Mouse (Mus musculus): Measurements from ENCODE around the gene Mrps34.
A peak's percentile ranks its signal among the peaks of the same experiment; 100 is the strongest.

Gene Mrps34

DNA sequence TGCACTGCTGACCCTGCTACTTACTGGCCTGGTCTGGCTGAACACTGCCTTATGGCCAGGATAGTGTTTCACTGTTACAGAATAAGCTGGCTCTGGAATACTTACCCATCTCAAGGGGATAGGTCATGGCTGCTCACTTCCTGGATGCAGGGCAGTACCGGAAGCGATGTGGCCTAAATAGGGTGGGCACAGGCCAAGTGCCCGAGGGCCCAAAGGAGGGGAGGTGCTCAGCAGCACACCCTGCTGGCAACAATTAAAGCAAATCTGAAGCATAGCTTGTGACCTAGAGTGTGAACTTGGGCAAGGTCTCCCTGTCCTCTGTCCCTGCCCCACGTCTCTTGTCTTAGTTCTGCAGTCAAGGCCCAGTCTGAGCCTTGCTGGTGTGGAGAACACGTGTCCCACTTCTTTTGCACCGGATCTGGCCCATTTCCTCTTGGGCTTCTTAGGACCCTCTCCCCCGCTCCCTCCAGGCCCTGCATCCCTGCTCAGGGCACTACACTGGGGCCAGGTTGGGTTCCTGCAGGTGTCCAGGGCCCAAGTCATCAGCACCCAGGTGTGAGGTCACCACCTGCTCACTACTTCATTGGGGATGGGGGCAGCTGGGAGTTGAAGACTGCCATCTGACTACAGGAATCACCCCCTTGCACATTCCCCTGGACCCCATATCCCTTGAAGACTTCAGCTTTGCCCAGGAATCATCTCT lies 13.0 kb upstream of the Mrps34 start:
- DNase-seq = no peak

DNA sequence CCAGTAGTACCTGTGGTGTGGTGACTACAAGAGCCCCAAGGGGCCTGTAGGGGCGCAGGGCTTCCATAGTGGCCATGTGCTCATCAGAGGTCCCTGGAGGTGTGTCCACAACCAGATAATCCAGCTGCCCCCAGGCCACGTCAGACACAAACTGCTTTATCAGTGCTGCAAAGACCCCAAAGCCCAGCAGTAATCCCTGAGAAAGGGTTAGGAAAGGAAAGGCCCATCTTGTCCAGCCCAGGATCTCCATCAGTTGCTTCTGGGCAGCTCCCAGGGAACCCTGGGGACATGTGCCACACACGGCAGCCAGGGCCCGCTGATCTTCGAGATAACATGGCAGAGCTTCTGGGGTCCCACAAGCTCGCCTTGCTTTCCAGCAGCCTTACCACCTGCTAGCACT lies 10.5 kb upstream of the Mrps34 start:
- no peak for DNase-seq

DNA sequence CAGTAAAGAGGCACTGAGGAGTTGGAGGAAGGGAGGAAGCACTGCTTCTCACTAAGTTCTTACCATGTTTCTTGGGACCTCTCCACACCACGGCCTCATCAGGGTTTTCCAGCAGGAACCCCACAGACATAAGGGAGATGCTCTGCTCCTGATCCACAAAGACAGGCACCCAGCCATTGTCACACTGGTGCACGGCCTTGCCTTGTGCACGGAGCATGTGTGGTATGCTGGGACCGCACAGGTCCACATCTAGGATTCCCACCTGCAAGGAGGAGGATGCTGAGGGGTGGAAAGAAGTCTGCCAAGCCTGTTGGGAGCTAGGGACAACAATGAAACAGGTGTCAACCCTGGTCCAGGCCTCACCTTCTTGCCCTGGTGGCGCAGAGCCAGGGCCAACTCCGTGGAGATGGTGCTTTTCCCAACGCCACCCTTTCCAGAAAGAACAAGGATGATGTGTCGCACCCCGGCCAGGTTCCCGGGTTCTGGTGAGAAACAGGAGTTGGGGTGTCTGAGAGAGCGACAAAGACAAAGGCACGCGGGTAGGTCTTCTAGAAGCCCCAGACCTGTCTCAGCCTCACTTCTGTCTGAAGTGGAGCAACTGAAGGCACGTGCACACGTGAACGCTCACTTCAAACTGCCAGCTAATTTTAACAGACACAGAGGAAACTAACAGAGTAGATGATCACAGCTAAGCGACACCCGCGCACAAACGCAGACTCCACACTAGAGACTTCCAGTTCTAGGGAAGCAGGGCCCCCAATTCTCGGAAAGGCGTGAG lies 9.4 kb upstream of the Mrps34 start:
- DNase-seq = no peak

DNA sequence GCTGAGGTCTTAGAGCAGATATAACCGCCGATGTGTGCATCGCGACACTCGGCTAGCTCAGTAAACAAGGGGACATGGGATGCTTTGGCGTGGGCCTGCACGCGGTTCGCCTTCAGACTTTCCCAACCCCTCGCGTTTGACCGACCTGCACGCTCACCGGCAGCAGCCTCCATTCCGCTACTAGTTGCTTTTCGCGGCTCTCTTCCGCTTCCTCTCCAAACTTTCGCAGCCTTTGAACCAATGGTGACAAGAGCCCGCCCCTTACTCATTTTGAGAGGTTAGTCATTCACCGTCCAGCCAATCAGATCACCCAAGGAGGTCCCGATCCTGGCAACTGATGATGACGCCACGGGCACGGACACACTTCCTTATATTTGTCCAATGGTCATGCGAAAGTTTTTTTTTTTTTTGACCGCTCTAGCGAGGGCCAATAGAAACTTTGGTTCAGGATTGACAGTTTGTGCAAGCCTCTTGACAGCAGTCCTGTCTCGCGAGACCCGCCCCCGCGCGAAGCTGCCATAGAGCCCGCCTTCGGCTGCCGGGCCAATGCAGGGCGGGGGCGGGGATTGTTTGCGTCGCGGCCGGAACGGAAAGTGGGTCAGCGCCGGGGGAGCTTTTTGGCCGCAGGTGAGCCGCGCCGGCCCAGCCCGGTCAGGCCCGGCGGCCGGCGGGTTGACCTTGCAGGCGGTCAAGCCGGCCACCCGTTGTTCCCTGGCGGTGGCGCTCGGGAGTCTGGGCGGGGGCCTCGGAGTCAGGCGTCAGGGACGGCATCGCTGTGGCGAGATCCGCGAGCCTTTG lies 8.6 kb upstream of the Mrps34 start, which contains the start of the genes Nubp2 and Spsb3:
Gene Nubp2 (minus strand): TSS at position 216 of the 798 bp plus-strand sequence.
Gene Spsb3 (plus strand): TSS at position 510 of the 798 bp plus-strand sequence.
- DNase-seq = peak; percentile 100

DNA sequence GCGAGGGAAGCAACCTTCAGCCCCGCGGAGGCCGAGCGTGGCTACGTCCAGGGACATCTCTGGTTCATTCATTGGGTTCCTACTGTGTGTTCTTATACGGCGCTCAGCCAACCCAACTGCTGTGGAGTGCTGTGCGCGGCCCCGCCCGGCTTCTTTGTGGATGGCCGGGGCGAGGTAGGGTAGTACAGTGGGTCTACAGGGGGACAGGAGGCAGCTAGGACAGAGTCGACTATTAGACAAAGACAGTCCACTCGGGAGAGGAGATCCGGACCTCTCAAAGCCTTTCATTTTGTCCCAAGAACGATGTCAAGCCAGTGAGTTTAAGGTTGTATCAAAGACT lies 8.0 kb upstream of the Mrps34 start:
- no peak for DNase-seq

DNA sequence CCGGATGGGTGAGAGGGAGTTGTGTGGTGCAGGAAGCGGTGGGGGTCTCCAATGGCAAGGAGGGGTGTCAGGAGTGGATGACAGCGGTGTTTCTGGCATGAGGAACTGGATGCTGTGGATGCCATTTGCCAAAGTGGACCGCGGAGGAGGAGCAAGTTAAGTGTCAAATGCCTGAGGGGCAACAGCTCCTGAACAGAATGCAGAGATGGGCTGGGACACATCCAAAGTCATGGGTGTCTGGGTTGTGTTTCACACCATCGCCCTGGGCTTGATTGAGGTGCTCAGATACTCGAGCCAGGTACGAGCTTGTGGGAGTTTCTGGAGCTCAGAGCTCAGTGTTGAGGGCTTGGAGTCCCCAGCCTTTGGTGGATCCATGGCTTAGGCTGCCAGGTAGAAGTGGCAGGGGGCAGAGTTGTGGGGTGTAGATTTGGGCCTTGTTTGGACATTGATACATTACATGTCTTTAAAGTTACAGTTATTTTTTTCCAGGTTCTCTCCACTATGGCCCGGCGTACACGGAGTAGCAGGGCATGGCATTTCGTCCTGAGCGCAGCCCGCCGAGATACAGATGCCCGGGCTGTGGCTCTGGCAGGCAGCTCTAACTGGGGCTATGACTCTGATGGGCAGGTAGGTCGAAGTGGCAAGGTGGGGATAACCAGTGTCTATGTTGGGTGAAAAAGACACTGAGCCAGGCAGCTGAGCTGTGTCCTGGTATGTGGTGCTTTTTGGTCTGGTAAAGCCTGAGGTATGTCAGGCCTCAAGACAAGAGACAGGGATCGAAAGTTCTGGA lies 7.4 kb upstream of the Mrps34 start:
- DNase-seq = no peak

DNA sequence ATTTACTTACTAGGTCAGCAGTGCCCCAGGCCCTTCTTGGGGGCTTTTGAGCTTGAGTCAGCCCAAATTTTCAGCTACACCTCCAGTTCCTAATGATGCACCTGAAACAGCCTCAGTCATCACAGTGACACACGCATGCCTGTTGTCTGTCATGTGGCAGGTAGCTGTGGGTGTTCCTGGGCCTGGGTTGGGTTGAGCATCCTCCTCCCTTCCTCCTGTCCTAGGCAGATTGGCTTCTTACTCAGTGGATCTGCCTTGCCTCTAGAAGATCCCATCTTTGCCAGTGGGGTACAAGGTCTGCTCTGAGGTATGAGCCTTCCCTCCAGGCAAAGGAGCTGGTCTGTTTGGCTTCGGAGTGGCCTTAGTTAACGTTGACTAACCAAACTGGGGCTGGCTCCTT lies 6.1 kb upstream of the Mrps34 start:
- DNase-seq = no peak

DNA sequence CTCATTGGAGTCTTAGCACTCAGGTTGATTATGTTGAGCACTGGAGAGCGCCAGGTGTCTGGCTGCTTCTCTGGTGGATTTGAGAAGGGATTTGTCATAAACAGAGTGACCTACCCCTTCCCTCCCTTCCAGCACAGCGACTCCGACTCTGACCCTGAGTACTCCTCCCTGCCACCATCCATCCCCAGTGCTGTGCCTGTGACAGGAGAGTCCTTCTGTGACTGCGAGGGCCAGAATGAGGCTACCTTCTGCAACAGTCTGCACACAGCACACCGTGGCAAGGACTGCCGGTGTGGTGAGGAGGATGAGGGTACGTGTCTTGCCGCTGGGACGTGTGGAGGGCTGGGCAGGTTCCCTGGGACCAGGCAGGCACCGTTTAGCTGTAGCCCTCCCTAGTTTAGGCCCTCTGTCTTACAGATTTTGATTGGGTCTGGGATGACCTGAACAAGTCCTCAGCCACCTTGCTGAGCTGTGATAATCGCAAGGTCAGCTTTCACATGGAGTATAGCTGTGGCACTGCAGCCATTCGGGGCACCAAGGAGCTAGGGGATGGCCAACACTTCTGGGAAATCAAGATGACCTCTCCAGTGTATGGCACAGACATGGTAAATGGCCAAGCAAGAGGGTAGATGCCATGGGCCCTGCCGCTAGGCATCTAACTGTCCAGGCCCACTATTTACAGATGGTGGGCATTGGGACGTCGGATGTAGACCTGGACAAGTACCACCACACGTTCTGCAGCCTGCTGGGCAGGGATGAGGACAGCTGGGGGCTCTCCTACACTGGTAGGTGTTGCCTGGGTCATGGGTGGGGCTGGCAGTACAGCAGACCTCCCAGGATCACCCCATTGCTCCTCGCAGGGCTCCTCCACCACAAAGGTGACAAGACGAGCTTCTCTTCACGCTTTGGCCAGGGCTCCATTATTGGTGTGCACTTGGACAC lies 4.5 kb upstream of the Mrps34 start:
- DNase-seq = no peak

DNA sequence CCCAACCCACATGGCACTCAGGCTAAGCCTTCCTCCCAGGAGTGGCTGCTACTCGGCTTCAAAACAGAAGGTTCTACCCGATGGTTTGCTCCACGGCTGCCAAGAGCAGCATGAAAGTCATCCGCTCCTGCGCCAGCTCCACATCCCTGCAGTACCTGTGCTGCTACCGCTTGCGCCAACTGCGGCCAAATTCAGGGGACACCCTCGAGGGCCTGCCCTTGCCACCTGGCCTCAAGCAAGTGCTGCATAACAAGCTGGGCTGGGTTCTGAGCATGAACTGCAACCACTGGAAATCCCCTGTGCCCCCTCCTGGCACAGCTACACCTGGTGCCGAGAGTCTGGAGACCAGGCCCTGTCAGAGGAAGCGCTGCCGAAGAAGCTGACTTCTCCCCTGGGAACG lies 3.6 kb upstream of the Mrps34 start:
- no peak for DNase-seq

DNA sequence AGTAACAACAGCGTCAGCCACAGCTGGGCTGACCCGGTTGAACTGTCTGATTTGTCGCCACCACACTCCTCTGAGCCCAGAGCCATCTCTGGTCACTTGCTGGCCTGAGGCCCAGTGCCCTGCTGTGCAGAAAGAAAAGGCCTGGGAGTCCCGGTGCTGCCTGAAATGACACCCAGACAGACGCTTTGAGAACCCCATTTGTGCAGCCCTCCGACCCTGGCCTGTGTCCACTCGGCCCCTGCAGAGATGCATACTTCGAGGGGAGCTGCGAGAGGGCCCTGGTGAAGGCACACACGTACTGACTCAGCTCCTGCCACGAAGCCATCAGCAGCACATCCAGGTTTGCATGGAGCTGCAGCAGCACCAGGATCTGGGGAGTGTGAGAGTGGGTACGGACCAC lies 2.1 kb upstream of the Mrps34 start:
- no peak for DNase-seq

DNA sequence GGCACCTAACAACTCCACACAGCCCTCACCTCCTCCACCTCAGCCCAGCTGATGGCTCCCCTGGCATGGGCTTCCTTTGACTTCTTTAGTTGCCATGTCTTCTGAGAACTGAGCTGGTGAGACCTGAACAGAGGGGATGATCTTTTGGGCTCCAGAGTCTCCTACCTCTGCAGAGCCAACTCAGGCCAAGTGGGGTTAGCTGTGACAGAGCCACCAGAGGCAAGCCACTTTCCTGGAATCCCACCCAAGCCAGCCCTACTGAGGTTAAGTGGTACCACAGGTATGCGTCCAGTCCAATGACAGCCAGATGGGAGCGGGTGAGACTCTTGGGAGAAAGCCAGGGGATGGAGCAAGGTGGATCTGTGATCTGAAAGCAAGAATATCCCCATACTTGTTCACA lies 1.6 kb upstream of the Mrps34 start:
- DNase-seq = no peak

DNA sequence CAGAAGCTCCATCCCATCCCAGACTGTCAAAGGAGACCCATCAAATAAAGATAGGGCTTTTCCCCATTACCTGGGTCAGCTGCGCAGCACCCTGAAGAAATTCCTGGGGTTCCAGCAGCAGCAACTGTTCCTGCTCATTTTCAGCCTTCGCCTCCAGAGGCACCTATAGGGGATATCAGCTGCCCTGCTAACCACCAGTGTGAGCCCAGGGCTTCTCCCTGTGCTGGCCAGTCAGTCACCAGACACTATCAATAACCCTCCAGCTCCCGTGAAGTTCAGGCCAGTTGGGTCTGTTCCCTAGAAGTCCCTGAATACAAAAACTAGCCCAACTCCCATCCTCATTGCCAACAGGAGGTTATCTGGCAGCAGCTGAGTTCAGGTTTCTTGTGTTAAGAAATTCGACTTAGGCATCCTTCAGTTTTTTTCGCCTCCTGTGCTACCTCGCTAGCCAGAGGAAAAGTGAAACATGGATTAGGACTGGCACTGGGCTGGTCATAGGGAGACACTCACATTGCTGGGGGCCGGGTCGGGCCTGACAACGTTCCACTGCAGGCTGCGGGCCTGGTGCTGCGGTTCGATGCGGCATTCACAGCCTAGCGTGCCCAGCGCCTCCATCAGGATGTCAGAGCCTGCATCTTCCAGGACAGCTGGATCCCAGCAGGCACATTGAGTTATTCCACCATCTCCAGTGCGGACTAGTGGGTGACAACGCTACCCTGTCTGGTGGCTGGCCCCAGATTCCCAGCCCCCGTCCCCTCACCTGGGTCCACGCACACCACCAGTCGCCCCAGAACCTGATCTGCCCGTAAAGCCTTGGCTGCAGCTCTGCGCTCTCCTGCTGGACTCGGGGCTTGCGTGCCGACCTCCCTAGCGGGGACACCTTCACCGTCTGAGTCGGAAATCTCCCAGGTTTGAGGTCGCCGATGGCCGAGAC lies 588 bp upstream of the Mrps34 start:
- no peak for DNase-seq

DNA sequence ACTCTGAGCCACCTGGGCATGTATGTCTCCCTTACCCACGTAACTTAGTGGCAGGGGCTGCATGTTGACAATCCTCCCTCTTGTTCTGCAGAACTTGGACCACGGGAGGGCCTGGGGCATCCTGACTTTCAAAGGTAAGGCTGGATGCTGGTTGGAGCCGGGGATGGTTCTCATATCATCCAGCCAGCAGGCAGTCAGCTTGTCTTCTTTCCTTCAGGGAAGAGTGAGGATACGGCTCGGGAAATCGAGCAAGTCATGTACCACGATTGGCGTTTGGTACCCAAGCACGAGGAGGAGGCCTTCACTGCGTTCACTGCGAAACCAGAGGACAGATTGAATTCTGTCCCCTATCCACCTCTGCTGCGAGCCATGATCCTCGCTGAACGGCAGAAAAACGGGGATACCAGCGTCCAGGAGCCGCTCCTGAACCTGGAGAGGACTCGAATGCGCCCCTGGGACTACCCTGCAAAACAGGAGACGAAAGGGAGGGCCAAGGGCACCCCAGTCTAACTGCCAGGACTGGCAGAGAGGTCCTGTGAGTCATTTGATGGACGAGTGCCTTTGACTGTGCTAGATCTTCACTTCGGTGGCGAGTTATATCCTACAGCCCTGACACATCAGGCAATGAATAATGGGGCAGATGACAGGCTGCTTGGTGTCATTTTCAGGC lies 790 bp downstream of the Mrps34 start:
- no peak for DNase-seq

DNA sequence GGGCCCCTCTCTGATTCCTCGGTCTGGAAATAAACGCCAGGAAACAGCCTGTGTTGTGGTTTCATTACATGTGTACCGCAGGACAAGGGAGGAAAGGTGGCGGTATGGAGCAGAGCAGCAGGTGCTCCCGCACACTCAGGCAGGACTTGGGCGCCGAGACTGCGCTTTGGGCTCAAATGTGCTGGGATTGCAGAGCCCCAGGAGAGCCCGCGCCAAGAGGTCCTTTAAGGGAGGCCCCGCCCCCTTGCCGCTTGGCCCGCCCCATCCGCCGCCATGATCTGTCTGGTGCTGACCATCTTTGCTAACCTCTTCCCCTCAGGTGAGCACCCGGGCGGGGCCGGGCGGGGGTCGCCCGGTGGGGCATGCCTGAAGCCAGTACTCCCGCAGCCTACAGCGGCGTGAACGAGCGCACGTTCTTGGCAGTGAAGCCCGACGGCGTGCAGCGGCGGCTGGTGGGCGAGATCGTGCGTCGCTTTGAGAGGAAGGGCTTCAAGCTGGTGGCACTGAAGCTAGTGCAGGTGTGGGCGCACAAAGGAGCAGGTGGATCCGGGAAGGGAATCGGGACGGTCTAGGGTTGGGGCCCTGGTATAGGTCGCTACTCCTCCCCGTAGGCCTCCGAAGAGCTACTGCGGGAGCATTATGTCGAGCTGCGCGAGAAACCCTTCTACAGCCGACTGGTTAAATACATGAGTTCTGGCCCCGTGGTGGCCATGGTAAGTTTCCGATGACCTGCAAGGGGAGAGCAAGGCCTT lies 1.5 kb downstream of the Mrps34 start, which contains the start of gene Nme3:
Gene Nme3 (plus strand): TSS at position 260 of the 752 bp plus-strand sequence.
- DNase-seq = peak; percentile 77

DNA sequence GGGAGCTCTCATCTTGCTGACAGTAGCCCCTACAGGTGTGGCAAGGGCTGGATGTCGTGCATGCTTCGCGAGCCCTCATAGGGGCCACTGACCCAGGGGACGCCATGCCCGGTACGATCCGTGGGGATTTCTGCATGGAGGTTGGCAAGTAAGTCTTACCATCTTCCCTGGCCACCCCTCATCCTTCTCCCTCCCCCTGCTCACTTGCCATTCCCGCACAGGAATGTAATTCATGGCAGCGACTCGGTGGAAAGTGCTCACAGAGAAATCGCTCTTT lies 2.0 kb downstream of the Mrps34 start:
- no peak for DNase-seq

DNA sequence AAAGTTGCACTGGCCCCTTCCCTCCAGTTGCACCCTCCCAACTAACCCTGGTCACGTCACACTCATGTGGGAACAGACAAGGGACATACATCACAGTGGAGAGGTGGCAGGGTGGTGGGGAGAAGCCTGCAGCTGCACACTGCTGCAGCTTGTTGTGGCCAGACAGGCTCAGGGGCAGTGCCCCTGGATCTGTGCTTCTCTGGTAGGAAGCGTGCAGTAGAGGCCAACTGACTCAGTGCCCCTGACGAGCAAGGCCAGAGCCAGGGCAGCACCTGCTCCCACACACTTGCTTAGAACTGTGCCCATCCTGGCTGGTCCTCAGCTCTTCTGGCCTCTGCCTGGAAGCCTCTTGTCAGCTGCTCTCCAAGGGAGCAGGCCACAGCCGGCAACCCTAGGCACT lies 2.7 kb downstream of the Mrps34 start:
- no peak for DNase-seq

DNA sequence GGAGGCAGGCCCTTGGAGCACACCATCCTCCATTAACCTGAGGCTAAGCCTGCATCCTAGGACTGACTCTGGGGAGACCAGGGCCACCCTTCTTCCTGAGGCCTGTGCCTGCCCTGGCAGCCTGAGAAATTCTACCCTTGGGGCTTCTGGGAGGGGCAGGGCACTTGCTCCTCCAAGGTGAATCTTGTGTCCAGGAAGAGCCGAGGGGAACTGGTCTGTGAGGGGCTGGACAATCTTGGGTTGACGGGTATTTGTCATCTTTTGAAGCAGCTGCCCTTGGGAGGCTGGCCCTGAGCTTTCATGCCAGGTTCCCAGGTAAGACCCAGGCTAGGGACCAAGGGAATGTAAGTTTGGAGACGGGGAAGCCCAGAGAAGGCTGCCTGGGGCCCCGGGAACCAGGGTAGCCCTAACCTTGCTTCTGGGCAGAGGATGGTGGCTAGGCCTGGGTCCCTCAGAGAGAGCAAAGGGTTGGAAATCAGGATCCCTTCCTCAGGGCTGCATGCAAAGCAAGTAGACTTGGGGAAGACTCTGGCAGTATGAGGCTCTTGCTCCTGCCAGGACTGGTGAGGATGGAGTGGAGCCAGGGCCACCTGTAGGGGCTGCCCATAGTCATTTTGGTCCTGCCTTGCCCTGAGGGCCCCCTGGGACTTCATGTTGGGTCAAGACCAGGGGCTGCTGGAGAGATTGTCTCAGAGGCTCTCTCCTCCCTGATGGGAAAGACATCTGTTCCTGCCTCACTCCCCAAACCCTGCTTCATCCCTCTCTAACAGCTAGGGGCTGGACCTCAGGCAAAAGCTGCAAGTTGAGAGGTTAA lies 3.3 kb downstream of the Mrps34 start:
- no peak for DNase-seq

DNA sequence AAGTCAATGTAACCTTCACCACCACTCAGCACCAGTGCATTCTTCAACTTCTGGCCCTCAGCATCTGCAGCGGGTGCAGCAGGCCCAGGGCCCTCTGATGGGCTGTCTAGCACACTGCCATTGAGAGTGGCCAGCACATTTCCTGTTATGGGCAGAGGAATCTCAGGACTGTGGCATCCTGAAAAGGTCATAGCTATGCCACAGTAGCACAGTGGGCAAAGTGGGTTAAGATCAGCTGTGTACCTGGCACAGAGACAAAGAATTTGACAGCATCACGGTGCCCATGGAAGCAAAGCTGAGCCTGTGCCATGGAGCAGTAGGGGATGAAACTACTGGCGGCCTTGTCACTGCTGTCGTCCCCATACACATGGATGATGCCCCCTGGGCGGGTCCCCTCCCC lies 4.2 kb downstream of the Mrps34 start:
- DNase-seq = no peak

DNA sequence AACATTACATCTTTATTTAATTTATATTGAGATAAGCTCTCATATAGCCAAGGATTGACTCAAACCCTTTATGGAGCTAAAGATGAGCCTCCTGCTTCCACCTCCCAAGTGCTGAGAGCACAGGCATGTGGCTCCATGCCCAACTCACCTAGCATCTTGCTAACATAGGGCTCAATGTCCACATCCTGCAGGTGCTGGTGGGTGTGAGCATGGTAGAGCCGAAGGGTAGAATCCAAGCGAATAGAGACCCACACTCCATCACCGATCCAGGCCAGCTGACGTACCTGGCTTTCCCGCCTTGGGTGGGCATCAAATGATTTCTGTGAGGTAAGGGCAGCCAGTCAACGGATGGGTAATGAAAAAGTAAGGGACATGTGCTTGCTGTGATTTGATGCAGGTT lies 5.1 kb downstream of the Mrps34 start:
- no peak for DNase-seq

Measured in layer of hippocampus, adult 9-11 months (tissue).